Mouse (Mus musculus) megakaryocyte, embryonic 14.5 days (primary cell): ENCODE measurements around the gene Gpbp1l1.

Experiments
- FLI1 ChIP-seq: IDR thresholded peaks from 2 replicates; pipeline ENCODE4 v1.6.1; 2012; ENCODE audit warnings: low read length, inconsistent platforms, mixed read lengths
- GATA1 ChIP-seq: IDR thresholded peaks from 3 replicates; pipeline ENCODE4 v1.6.1; 2012; ENCODE audit warnings: mixed read lengths, low read length, inconsistent platforms, borderline replicate concordance

DNA sequence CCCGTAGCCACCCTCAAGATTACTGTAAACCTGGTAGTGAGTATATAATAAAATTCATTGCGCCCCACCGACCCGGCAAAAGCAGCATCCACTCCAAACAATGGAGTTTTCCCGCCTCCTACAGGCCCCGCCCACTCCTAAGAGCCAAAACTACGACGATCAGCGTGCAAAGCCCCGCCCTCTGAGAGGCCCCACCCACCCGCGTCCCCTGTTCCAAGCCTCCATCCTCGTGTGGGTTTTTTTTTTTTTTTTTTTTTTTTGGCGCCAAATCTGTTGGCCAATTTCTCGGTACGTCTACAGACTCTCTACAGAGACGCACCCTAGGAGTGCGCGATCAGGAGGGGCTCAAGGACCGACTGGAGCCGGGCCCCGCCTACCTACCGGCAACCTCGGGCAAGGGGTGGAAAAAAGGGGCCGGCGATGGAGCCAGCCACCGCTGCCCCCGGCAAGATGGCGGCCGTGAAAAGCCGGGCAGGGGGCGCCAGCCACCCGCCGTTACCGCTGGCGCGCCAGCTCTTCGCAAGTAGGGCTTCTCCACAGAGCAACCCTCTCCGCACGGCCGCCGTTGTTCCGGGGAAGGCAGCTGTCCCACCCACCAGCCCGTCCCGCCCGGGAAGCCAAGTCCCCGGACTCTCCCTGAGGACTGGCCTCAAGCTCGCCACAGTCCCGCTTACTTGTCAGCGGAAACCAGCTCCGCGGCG is 69.3 kb downstream of the Gpbp1l1 start:
- no peak for TF ChIP-seq GATA1
- no peak for TF ChIP-seq FLI1
